Mouse (Mus musculus) adrenal gland, adult 18-20 months (tissue): Measurements from ENCODE around the gene Zfp574. TPM values are rescaled to one million over a fixed set of nuclear protein-coding genes. Genes with fewer than 3 reads are reported as not detected.
A peak's percentile ranks its signal among the peaks of the same experiment; 100 is the strongest.

Source experiments
- DNase-seq, 2 experiments: peaks; one replicate each; pipeline ENCODE4 v3.0.0; 2021 to 2022; ENCODE audit warnings: low spot score in 2 of 2
- microRNA-seq, 2 experiments: library from miRNA; unstranded; fragments of <30 nt; microRNA quantifications; one replicate each; pipeline ENCODE4 v1.2.0; 2021; ENCODE audit warnings: borderline number of aligned reads in 2 of 2
- total RNA-seq, 2 experiments: library from RNA; stranded (reverse); gene quantifications; 1 replicate in 1 of 2; 2 replicates in 1 of 2; pipeline ENCODE4 v1.2.3; 2021

Zfp574 gene
- total RNA-seq, 2 experiments from 2014 or later, result 18.6 to 19.6 TPM

- no peak for DNase-seq
Measured at GRCm38 (mm10) chr7:25110336-25110735, 38.0 kb downstream of the Zfp574 start.

GRCm38 (mm10) chr7:25112178-25112955 is 40.0 kb downstream of the Zfp574 start:
- no peak for DNase-seq

DNA sequence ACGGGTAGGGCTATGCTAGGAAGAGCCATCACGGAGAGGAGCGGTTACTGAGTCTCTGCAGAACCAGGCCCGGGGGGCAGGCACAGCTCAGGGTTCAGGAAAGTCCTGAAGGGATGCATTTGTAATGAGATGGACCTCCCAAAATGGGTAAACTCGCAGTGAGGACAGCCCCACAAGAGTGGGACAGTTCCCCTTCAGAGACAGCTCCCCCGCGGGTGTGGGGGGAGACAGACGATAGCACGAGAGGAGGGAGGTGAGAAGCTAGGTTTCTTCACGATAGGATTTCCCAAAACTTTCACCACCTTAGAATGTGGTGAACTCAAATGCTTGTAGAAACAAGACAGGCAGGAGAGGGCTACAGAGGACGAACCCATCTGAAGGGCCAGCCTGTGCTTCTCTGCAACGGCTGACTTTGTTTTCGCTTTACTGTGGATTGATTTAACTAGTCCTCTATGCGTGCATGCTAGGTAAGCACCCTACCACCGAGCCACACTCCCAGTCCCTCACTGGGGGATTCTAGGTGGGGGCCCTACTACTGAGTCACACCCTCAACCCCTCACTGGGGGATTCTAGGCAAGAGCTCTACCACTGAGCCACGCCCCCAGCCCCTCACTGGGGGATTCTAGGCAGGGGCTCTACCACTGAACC is 40.7 kb downstream of the Zfp574 start:
- no peak for DNase-seq

- peak in 1 of 2 experiments; percentile 11 for DNase-seq
Measured at GRCm38 (mm10) chr7:25120061-25120834, 47.9 kb downstream of the Zfp574 start.

GRCm38 (mm10) chr7:25121240-25121786 is 48.9 kb downstream of the Zfp574 start:
- no peak for DNase-seq

DNA sequence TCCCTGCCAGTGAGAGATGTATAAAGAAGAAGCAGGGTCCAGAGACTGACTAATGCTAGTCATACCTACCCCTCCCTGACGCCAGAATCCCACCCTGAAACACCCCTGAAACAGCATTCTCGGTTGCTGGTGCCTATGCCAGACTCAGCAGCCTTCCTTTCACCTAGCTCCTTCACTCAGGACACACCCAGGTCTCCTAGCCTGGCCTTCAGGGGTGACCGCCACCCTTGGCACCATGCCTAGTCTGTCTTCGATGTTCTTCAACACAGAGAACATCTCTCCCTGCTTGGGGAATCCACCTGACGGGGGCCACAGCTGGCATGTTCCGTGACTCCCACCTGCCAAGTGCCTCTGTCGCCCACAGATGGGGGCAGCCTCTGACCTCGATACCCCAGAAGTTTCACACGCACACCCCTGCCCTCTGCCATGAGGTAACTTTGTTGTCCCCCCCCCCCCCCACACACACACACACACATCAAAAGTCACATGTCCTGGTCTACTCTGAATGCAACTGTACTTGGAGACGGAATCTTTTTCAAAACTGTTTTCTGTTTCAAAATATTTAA is 53.4 kb downstream of the Zfp574 start:
- DNase-seq, result no peak

- no peak for DNase-seq
Measured at GRCm38 (mm10) chr7:25127971-25128370, 55.6 kb downstream of the Zfp574 start.

DNA sequence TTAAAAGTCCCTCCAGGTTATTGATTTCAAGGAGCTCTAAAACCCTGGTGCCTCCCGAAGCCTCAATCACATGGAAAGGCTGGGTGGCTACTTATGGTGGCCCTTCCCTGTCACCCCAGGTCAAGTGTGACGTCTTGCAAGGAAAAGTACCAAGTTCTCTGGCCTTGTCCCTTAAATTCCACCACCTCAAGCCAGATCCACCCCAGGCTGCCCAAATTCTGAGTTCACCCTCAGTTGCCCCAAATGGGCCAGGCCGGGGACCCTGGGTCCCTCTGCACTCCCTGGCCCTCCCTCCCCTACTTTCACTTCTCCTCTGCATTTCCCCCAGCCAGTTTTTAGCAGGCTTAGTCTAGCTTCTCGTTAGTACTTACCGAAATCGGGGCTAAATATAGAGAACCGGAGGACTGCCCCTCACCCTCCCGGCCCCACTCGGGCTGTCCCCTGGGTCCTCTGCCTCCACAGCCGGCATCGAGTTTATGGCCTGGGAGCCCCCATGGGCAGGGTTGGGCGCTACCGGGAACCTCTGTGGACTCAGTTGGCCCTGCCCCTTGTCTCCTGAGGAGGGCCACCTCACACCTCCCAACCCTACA is 57.1 kb downstream of the Zfp574 start:
- no peak for DNase-seq

GRCm38 (mm10) chr7:25130565-25130964 is 58.2 kb downstream of the Zfp574 start:
- no peak for DNase-seq

GRCm38 (mm10) chr7:25131247-25131646 is 58.9 kb downstream of the Zfp574 start:
- DNase-seq, result no peak

DNA sequence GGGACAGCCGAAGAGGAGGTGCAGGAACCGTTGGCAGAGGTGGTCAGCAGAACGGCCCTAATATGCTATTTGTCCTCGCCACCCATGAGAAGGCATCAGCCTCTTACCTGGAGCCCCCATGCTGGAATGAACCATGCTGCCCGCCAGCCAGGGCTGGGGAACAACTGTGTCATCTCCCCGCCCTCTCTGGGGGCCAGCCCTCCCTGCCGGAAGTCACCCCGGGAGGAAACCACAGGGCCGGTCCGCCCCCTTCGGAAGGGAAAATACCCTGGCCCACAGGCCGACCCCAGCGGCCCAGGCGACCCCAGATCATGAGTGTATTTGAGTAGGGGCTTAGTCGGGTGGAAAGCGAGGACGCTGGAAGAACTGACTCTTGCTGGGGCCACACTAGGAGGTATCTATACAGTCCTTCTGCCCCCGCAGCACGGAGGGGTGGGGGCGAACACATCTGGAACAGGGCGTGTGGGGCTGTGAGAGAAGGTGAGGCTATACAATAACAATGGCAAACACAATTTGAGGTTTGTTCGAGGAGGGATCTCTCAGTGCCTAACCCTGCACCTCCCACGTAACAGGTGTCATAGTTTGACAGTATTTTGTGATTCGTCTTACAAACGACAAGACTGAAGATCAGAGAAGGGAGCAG is 60.1 kb downstream of the Zfp574 start:
- DNase-seq, result no peak

Small RNA genes lying within 50 kb of the gene (microRNA-seq; reads per million reads assigned to microRNA genes)
- gene Mir6537, result 0 reads per million in 2 experiments

Other genes starting within 250 kb of the Zfp574 start
- gene Gm9844, start 210.4 kb upstream of the Zfp574 start, total RNA-seq, result not detected
- not detected for gene Lypd4, start 202.6 kb upstream of the Zfp574 start, total RNA-seq
- gene Dmrtc2, start 202.5 kb upstream of the Zfp574 start, total RNA-seq, result not detected
- 100 to 1,000 TPM; 871 to 959 TPM for gene Rps19, start 188.2 kb upstream of the Zfp574 start, total RNA-seq
- gene Cd79a, start 175.2 kb upstream of the Zfp574 start, total RNA-seq, result 1 to 10 TPM in 1 of 2 experiments, under 1 TPM in 1; 0.74 to 1.0 TPM
- gene Arhgef1, start 169.7 kb upstream of the Zfp574 start, total RNA-seq, result 10 to 100 TPM; 83.2 to 85.5 TPM
- not detected for gene Gm4881, start 128.1 kb upstream of the Zfp574 start, total RNA-seq
- 100 to 1,000 TPM; 343 to 378 TPM for gene Rabac1, start 99.8 kb upstream of the Zfp574 start, total RNA-seq
- 100 to 1,000 TPM in 1 of 2 experiments, 10 to 100 TPM in 1; 30.2 to 121 TPM for gene Atp1a3, start 66.6 kb upstream of the Zfp574 start, total RNA-seq
- 10 to 100 TPM; 15.3 to 17.2 TPM for gene Grik5, start 221 bp upstream of the Zfp574 start, total RNA-seq
- under 1 TPM; 0.56 to 0.61 TPM for gene Pou2f2, start 107.2 kb downstream of the Zfp574 start, total RNA-seq
- gene Dedd2, start 148.0 kb downstream of the Zfp574 start, total RNA-seq, result 10 to 100 TPM; 24.0 to 27.0 TPM
- gene Zfp526, start 148.9 kb downstream of the Zfp574 start, total RNA-seq, result 10 to 100 TPM in 1 of 2 experiments, 1 to 10 TPM in 1; 8.4 to 10.2 TPM
- gene Gsk3a, start 165.3 kb downstream of the Zfp574 start, total RNA-seq, result 100 to 1,000 TPM in 1 of 2 experiments, 10 to 100 TPM in 1; 96.7 to 101 TPM
- gene Erf, start 178.2 kb downstream of the Zfp574 start, total RNA-seq, result 10 to 100 TPM; 18.3 to 25.8 TPM
- gene Cic, start 195.1 kb downstream of the Zfp574 start, total RNA-seq, result 100 to 1,000 TPM in 1 of 2 experiments, 10 to 100 TPM in 1; 96.8 to 123 TPM
- gene Pafah1b3, start 225.4 kb downstream of the Zfp574 start, total RNA-seq, result 10 to 100 TPM; 23.3 to 30.4 TPM
- gene Prr19, start 228.8 kb downstream of the Zfp574 start, total RNA-seq, result not detected
- gene Tmem145, start 233.5 kb downstream of the Zfp574 start, total RNA-seq, result 1 to 10 TPM; 2.5 to 2.9 TPM
- 10 to 100 TPM; 37.8 to 47.0 TPM for gene Megf8, start 244.6 kb downstream of the Zfp574 start, total RNA-seq